Mouse (Mus musculus) gastrocnemius, postnatal 36 days (tissue): ENCODE data around the gene 2310046K23Rik. TPM values are rescaled to one million over a fixed set of nuclear protein-coding genes. Genes with fewer than 3 reads are reported as not detected.

Source experiments
- total RNA-seq, 2 experiments: library from RNA; stranded (reverse); gene quantifications; 2 replicates each; pipeline ENCODE4 v1.2.3; 2021

Gene 2310046K23Rik
- total RNA-seq, 2 experiments from 2014 or later: not detected

Other genes with a start within 250 kb of the 2310046K23Rik start
- gene Sprr2a3, start 249.1 kb downstream of the 2310046K23Rik start, total RNA-seq: not detected
- gene Sprr2b, start 217.9 kb downstream of the 2310046K23Rik start, total RNA-seq: not detected
- gene Sprr2d, start 195.4 kb downstream of the 2310046K23Rik start, total RNA-seq: not detected
- gene Sprr2e, start 182.4 kb downstream of the 2310046K23Rik start, total RNA-seq: not detected
- not detected for gene Sprr2f, start 169.3 kb downstream of the 2310046K23Rik start, total RNA-seq
- gene Sprr2h, start 148.8 kb downstream of the 2310046K23Rik start, total RNA-seq: not detected
- gene Sprr2i, start 126.5 kb downstream of the 2310046K23Rik start, total RNA-seq: not detected
- not detected for gene Sprr2j-ps, start 116.4 kb downstream of the 2310046K23Rik start, total RNA-seq
- 1 to 10 TPM; 2.2 to 2.9 TPM for gene Gm9774, start 105.1 kb downstream of the 2310046K23Rik start, total RNA-seq
- gene Sprr2k, start 101.9 kb downstream of the 2310046K23Rik start, total RNA-seq: not detected
- gene Sprr1b, start 95.7 kb downstream of the 2310046K23Rik start, total RNA-seq: not detected
- not detected for gene Sprr3, start 75.8 kb downstream of the 2310046K23Rik start, total RNA-seq
- gene Sprr1a, start 48.6 kb downstream of the 2310046K23Rik start, total RNA-seq: not detected
- not detected for gene Sprr4, start 34.0 kb downstream of the 2310046K23Rik start, total RNA-seq
- gene Ivl, start 39.2 kb upstream of the 2310046K23Rik start, total RNA-seq: not detected
- not detected for gene Smcp, start 54.5 kb upstream of the 2310046K23Rik start, total RNA-seq
- not detected for gene 2210017I01Rik, start 73.0 kb upstream of the 2310046K23Rik start, total RNA-seq
- gene Lce6a, start 87.1 kb upstream of the 2310046K23Rik start, total RNA-seq: not detected
- not detected for gene Lce1a1, start 113.8 kb upstream of the 2310046K23Rik start, total RNA-seq
- gene Lce1b, start 122.4 kb upstream of the 2310046K23Rik start, total RNA-seq: not detected
- not detected for gene Lce1a2, start 135.8 kb upstream of the 2310046K23Rik start, total RNA-seq
- not detected for gene Lce1c, start 144.7 kb upstream of the 2310046K23Rik start, total RNA-seq
- not detected for gene Lce1d, start 152.7 kb upstream of the 2310046K23Rik start, total RNA-seq
- gene Lce1e, start 174.6 kb upstream of the 2310046K23Rik start, total RNA-seq: not detected
- not detected for gene Lce1f, start 185.8 kb upstream of the 2310046K23Rik start, total RNA-seq
- not detected for gene Gm38119, start 204.6 kb upstream of the 2310046K23Rik start, total RNA-seq
- gene Lce1g, start 217.8 kb upstream of the 2310046K23Rik start, total RNA-seq: not detected
- not detected for gene Lce1h, start 230.6 kb upstream of the 2310046K23Rik start, total RNA-seq
- gene Lce1i, start 244.4 kb upstream of the 2310046K23Rik start, total RNA-seq: not detected